Mouse (Mus musculus) brain, embryonic 14.5 days (tissue): ENCODE results near the gene Wrap53.

Source experiments
- CTCF ChIP-seq: fragments of 200-500 bp; IDR thresholded peaks from 2 replicates; pipeline ENCODE4 v1.5.1; 2012; ENCODE audit warnings: inconsistent platforms, mild to moderate bottlenecking, moderate library complexity, borderline replicate concordance; ENCODE audit not compliant: insufficient read depth, insufficient read length; ENCODE audit errors: extremely low read depth
- POLR2A ChIP-seq: fragments of 200-500 bp; IDR thresholded peaks from 2 replicates; pipeline ENCODE4 v1.6.1; 2012; ENCODE audit warnings: mild to moderate bottlenecking, inconsistent platforms, borderline replicate concordance; ENCODE audit not compliant: poor library complexity, insufficient read depth, insufficient read length, severe bottlenecking; ENCODE audit errors: extremely low read depth

DNA sequence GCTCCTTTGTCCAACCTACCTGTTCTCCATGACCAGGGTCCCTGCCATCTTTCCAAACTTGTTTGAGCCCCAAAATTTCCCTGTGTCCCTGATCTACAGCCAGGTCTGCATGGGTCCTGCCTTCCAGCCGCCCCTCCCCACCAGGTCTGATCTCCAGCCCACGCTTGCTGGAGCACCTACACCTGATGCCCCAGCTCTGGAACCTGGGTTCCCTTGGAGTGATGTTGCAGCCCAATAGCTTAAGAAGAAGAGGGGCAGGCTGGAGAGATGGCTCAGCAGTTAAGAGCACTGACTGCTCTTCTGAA, 26.4 kb upstream of the Wrap53 start:
- TF ChIP-seq CTCF: no peak
- no peak for TF ChIP-seq POLR2A
